Mouse (Mus musculus) neural tube, embryonic 10.5 days (tissue): ENCODE measurements around the gene Barhl2.

Experiments used
- DNase-seq: peaks from one replicate; pipeline ENCODE4 v3.0.0-alpha.2; 2017; ENCODE audit warnings: low spot score; ENCODE audit errors: extremely low spot score

Barhl2 gene

GRCm38 (mm10) chr5:106457986-106458476, at the start of gene Barhl2:
Gene Barhl2 (minus strand): TSS chr5:106458166.
- peak; percentile 71 for DNase-seq

GRCm38 (mm10) chr5:106506061-106506460, 48.1 kb upstream of the Barhl2 start:
- DNase-seq: no peak

DNA sequence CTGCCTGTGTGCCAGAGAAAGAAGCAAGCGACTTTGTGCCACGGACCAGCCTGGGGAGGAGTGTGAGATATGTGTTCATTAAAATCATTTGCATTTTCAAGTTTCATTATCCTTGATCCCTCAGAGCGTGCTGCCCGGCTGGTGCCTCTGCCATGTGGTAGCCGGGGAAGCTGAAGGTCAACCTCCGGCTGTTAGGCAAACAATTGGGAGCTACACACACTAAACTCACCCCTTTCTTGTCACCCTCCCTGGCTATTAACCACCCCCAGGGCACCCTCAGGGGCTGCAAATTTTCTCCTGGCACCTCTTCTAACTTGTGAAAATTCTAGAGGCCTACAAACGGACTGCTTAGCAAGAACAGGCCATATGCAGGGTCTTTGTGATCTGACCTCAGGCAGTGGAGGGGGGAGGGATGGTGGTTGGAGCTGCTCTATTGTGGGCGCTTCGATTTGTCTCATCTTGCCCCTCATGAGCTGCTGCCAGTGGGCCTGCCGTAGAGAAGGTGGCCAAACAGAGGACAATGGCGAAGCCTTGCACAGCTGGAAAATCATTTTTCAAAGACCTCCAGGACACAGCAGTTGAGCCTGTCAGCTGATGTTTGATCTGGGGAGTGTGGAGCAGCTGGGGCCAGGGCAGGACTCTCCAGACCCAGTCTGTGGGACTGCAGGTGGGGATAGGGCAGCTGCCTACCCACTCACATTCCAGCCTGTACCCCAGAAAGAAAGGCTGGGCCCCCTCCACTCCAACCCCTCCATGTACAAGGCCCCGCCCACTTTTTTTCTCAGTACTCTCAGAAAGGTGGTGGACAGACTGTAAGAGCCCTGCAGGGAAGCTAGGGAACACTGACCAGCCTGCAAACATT, 44.9 kb upstream of the Barhl2 start:
- peak; percentile 41 for DNase-seq

GRCm38 (mm10) chr5:106502271-106502670, 44.3 kb upstream of the Barhl2 start:
- DNase-seq: no peak

GRCm38 (mm10) chr5:106491771-106492170, 33.8 kb upstream of the Barhl2 start:
- DNase-seq: no peak

- no peak for DNase-seq
These were observed 14.1 kb upstream of the Barhl2 start for GRCm38 (mm10) chr5:106472105-106472500.

- no peak for DNase-seq
These were observed 13.5 kb upstream of the Barhl2 start for GRCm38 (mm10) chr5:106471235-106472104.

- DNase-seq: peak; percentile 61
These were observed 7.3 kb upstream of the Barhl2 start for GRCm38 (mm10) chr5:106465129-106465790.

GRCm38 (mm10) chr5:106464336-106465128, 6.6 kb upstream of the Barhl2 start:
- peak; percentile 49 for DNase-seq

DNA sequence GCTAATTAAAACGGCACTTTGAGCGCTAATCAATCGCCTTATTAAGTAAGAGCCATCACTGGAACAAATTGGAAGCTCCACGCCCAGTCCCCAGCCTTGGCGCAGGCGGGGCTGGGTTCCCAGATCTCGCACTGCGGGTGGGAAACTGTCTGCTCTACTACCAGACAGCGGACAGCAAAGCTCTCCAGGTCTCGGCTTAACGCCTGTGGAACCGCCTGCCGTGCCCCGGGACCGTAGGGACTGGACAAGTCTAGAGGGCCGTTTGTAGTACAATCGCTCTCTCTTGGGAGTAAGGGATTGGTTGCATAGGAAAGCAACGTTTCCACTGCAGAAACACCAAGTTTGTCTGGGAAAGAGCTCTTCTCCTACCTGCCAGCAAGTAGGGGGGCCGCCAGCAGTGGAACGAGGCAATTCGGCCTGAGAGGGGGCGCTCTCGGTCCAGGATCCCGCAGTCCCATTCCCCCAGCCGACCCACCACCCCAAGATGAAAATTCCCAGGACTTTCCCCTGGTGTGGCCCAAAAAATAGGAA, 5.8 kb upstream of the Barhl2 start:
- DNase-seq: peak; percentile 76

DNA sequence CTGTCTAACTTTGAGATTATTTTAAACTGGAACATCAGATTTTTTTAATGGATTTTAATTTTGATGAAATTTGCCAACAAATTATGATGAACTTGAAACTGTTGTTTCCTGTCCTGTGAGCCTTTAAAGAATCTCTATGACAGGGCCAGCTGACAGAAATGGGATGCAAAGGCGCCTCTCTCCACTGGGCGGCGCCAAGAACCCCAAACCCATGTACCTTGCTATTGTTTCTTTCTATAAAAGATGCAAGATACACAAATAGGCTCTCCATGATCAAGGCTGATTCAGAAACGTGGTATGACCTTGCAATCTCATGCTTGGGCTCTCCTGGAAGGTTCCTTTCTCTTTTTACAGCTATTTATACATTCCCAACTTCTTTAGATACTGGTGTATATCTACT, 3.9 kb upstream of the Barhl2 start:
- DNase-seq: peak; percentile 57

- peak; percentile 16 for DNase-seq
These were observed 3.5 kb upstream of the Barhl2 start for GRCm38 (mm10) chr5:106461431-106461830.

GRCm38 (mm10) chr5:106460535-106460934, 2.6 kb upstream of the Barhl2 start:
- DNase-seq: no peak

- peak; percentile 70 for DNase-seq
These were observed 2.1 kb upstream of the Barhl2 start for GRCm38 (mm10) chr5:106460001-106460511.

DNA sequence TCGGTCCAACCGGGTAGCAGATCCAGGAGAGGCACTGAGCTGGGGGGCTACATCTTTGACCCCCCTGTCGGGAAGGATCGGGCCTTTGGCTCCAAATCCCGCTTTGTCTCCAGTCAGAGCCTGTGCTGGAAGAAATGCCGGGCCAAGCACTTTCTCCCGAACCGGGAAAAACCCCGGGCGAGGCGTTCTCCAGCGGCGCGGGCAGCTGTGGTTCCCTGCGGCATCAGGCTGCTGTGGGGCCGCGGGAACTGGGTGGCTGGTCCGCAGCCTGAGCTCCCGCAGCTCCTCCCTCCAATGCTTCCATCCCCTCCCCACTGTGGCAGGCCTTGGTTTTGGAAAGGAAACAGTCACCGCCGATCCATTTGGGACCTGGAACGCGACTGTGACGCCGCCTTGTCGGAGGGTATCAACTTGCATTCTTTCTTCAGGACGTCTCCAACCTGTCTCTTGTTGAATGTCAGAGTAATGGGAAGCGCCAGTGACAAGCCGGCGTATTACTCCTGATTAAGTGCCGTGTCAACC, 1.2 kb upstream of the Barhl2 start:
- DNase-seq: peak; percentile 65

- DNase-seq: peak; percentile 81
These were observed 632 bp upstream of the Barhl2 start for GRCm38 (mm10) chr5:106458477-106459119.

- DNase-seq: peak; percentile 76
These were observed 648 bp downstream of the Barhl2 start for GRCm38 (mm10) chr5:106457111-106457925.

GRCm38 (mm10) chr5:106455984-106456383, 2.0 kb downstream of the Barhl2 start:
- peak; percentile 53 for DNase-seq
